In the genomic region with DNA sequence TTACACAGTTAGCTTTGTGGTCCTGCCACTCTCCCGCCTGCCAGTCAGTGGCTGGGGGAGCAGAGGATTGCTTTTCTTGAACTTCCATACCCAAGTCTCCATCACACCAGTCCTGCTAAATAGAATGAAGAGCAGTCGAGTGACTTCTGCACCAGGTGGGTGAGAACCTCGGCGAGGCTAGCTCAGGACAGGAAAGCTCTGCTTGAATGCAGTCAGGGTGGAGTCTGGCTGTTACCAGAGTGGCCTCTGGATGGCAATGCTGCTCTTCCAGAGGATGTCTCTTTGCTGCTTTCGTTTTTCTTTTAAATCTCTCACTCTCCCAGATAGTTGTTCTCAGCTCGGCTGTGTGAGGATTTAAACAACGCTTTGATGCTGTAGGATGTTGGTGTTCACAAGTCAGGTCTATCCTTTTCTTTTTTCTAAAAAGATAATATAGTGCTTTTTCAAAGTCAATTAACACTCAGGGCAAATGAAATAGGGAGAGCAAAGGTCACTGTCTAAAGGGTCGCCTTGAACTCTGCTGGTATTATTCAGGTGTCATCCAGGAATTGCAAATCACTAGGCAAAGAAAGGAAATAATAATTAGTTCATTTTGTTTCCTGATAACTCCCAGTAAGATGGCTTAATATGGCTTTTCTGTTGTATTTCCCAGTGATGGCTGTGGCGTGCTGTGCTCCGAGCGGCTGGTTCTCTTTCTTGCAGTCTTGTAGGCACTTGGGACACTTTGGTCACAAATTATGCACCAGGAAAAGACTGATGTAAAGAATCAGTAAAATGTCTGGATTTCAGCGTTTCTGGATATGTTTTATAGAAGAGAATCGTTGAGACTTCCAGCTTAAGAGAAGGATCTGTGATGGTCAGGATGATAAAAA, we compare ENCODE assay signal across 8 mouse cellular contexts.
DNase-seq lines count a peak whose midpoint lies in the region; ATAC-seq and TF ChIP-seq lines count a peak whose summit lies in the region.

No protein-coding gene starts in this region.

- DNase-seq in Patski (ENCODE audit: low read depth, low spot score): no peak
- DNase-seq in cerebellum, adult 11-12 months: peak; percentile 4
- peak; percentile 47 to 83 for DNase-seq in left cerebral cortex, adult 9 months (ENCODE audit: low spot score in 2 of 2)
- peak; percentile 91 for DNase-seq in midbrain, embryonic 14.5 days
- DNase-seq in telencephalon, adult 2 months (ENCODE audit: low read depth, low spot score): peak; percentile 83
- no peak for DNase-seq in yolk sac, embryonic 10.5 days (ENCODE audit: low spot score)

- H3K27ac ChIP-seq in forebrain, embryonic 15.5 days (replicated peaks): 0 out of 2 replicates have a peak overlapping the region, but pooled peaks have one; percentile 9
- no peak overlapping the region for H3K27ac ChIP-seq in hindbrain, embryonic 16.5 days (ENCODE audit: low read depth, low read length)
- peak overlapping the region; percentile 28; the same call in 1 of the 2 replicates for H3K27ac ChIP-seq in midbrain, embryonic 14.5 days (replicated peaks; ENCODE audit: low read depth, low read length)

- peaks cover 15% of the 10 kb centered on the region for H3K27me3 ChIP-seq in Patski
- H3K27me3 ChIP-seq in forebrain, embryonic 15.5 days: no peaks in the 10 kb centered on the region
- H3K27me3 ChIP-seq in hindbrain, embryonic 16.5 days (replicated peaks; ENCODE audit: control insufficient read depth, insufficient read depth, low read length): no peaks in the 10 kb centered on the region
- H3K27me3 ChIP-seq in midbrain, embryonic 14.5 days (ENCODE audit: control insufficient read depth, insufficient read depth, low read length): no peaks in the 10 kb centered on the region

- no peak overlapping the region for H3K4me3 ChIP-seq in forebrain, embryonic 15.5 days
- no peak overlapping the region for H3K4me3 ChIP-seq in hindbrain, embryonic 16.5 days (ENCODE audit: low read length)
- H3K4me3 ChIP-seq in midbrain, embryonic 14.5 days (replicated peaks; ENCODE audit: low read depth, low read length): no peak overlapping the region

- H3K9ac ChIP-seq in forebrain, embryonic 15.5 days (replicated peaks): no peak overlapping the region
- peak overlapping the region; percentile 29 for H3K9ac ChIP-seq in hindbrain, embryonic 16.5 days (ENCODE audit: low read depth, low read length)
- H3K9ac ChIP-seq in midbrain, embryonic 14.5 days (replicated peaks; ENCODE audit: low read length): no peak overlapping the region

- CTCF ChIA-PET in Patski (lab: Charles Lee): interaction anchor here (0.9 kb wide), 1 partner anchor 18 kb away, joined by 3 read pairs; no protein-coding TSS in a partner anchor

- 31% methylated on average over 13 of the region's 13 CpGs for WGBS in forebrain, embryonic 15.5 days
- WGBS in hindbrain, embryonic 16.5 days: 26% methylated on average over 13 of the region's 13 CpGs
- 25% methylated on average over 13 of the region's 13 CpGs for WGBS in midbrain, embryonic 14.5 days

- in situ Hi-C loops in Patski (cut with MboI; ENCODE audit: low pct_unique_long_range_greater_than_20kb): no loop called here

- POLR2A ChIA-PET in Patski (lab: Charles Lee): no interaction called here

- H3K9me3 ChIP-seq in forebrain, embryonic 15.5 days: no peaks in the 10 kb centered on the region
- no peaks in the 10 kb centered on the region for H3K9me3 ChIP-seq in hindbrain, embryonic 16.5 days (ENCODE audit: control insufficient read depth, low read length)
- H3K9me3 ChIP-seq in midbrain, embryonic 14.5 days (ENCODE audit: control insufficient read depth, low read length): no peaks in the 10 kb centered on the region

- H3K36me3 ChIP-seq in forebrain, embryonic 15.5 days: no peaks in the 10 kb centered on the region
- H3K36me3 ChIP-seq in hindbrain, embryonic 16.5 days (ENCODE audit: control insufficient read depth, insufficient read depth, low read length): no peaks in the 10 kb centered on the region
- H3K36me3 ChIP-seq in midbrain, embryonic 14.5 days (ENCODE audit: control insufficient read depth, insufficient read depth, low read length): no peaks in the 10 kb centered on the region

- H3K4me1 ChIP-seq in forebrain, embryonic 15.5 days: peaks cover 5% of the 10 kb centered on the region; the same call in 1 of the 2 replicates
- peaks cover 4% of the 10 kb centered on the region for H3K4me1 ChIP-seq in hindbrain, embryonic 16.5 days (ENCODE audit: control insufficient read depth, insufficient read depth, low read depth, low read length)
- H3K4me1 ChIP-seq in midbrain, embryonic 14.5 days (ENCODE audit: control insufficient read depth, insufficient read depth, low read length): no peaks in the 10 kb centered on the region

- H3K4me2 ChIP-seq in forebrain, embryonic 15.5 days (replicated peaks): 0 out of 2 replicates have a peak overlapping the region, but pooled peaks have one; percentile 8
- H3K4me2 ChIP-seq in hindbrain, embryonic 16.5 days (ENCODE audit: low read length): peak overlapping the region; percentile 40
- H3K4me2 ChIP-seq in midbrain, embryonic 14.5 days (ENCODE audit: low read length): peak overlapping the region; percentile 34

- ATAC-seq in Patski: peak; percentile 86
- peak; percentile 97 for ATAC-seq in forebrain, embryonic 15.5 days (replicated peaks)
- ATAC-seq in hindbrain, embryonic 16.5 days: peak; percentile 97
- ATAC-seq in midbrain, embryonic 14.5 days (ENCODE audit: low FRiP score, low TSS enrichment): peak; percentile 90

- TF ChIP-seq CTCF in Patski (IDR thresholded peaks at IDR 0.05): peak; percentile 79

Comparison
In these comparisons a context has a peak if more than half of its experiments do, and no peak if none do; other contexts are left out.
1. DNase-seq: peak in cerebellum, adult 11-12 months (single experiment), left cerebral cortex, adult 9 months (2 of 2), midbrain, embryonic 14.5 days (single experiment) and telencephalon, adult 2 months (single experiment); none in Patski (single experiment) and yolk sac, embryonic 10.5 days (single experiment).
2. Peak in every context shown above with its lines, with median percentiles within 50 percentile points of each other: ATAC-seq and H3K4me2 ChIP-seq.